Mouse (Mus musculus): ENCODE data around the gene Slc45a1.

GRCm38 (mm10) chr4:150591602-150592001 is 60.4 kb downstream of the Slc45a1 start:
- TF ChIP-seq CTCF (IDR thresholded peaks at IDR 0.05; ENCODE audit: low read depth) (no peak), EP300 (optimal IDR thresholded peaks at IDR 0.05) (no peak)
